Mouse (Mus musculus) heart, adult 2 months (tissue): ENCODE measurements around the gene Mfsd12.
A peak's percentile ranks its signal among the peaks of the same experiment; 100 is the strongest.

Experiments used
- CTCF ChIP-seq: fragments of 200-600 bp; IDR thresholded peaks from 2 replicates; pipeline ENCODE4 v1.8.1; 2022; ENCODE audit warnings: antibody characterized with exemption, mild to moderate bottlenecking, moderate library complexity
- EP300 ChIP-seq: fragments of 200-500 bp; IDR thresholded peaks from 2 replicates; pipeline ENCODE4 v1.6.1; 2011; ENCODE audit warnings: low read depth, low read length, control low read depth; ENCODE audit not compliant: insufficient read depth

- no peak for TF ChIP-seq CTCF
- peak; percentile 92 for TF ChIP-seq EP300
Observed at GRCm38 (mm10) chr10:81410981-81411380, 53.7 kb downstream of the Mfsd12 start.
